In the genomic region with DNA sequence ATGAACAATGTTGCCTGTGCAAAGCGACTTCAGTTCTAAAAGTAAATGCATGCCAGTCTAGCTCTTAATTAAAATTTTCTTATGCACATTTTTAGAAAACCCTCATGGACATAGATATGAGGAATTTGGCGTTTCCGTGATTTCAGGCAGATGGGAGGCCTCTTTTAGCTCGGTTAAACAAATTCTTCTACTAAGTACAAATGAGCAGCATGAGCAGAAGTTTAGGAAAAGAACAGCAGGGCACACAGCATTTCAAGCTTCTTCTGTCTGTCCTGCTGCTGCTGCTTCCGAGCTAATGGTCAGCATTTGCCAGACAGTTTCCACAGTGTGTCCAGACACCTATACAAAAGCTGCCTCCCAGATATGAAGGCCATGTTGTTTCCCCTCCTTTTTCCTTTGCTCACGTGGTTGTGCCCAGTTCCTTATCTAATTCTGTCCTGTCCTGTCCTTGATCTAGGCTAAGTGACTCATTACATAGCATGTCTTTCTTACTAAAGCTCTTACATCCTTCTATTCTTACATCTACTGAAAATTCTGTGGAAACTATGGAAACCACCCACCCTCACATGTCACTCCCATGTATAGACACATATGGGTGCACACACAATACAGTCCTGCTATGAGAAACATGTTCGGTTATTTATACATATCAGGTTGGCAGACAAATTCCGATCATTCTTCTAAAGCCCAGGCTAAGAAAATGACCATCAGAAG, we compare ENCODE assay signal across 16 mouse cellular contexts.
DNase-seq lines count a peak whose midpoint lies in the region.
"Had no signal": no experiment of that assay in that cellular context is flagged by ENCODE, and none has a peak within 500 bp of the region (broad histone marks: within the 10 kb centered on the region; RNA-seq: fewer than 3 reads in every experiment).

No protein-coding gene starts in this region.

- intact Hi-C loops in left cerebral cortex, postnatal 14 days (cut with DNase I): no loop called here

- peak; percentile 19 for DNase-seq in adrenal gland, adult 8-10 months
- DNase-seq in adrenal gland, adult 18-20 months (ENCODE audit: low spot score in 2 of 2): no peak
- DNase-seq in frontal cortex, adult 2 months (ENCODE audit: extremely low spot score in 1 of 2, low spot score in 1 of 2): peak; percentile 9 to 12
- no peak for DNase-seq in frontal cortex, postnatal 25 days (ENCODE audit: low spot score in 2 of 2)
- peak; percentile 19 to 59 for DNase-seq in left cerebral cortex, postnatal 14 days (ENCODE audit: low spot score in 2 of 2)
- DNase-seq in left cerebral cortex, adult 9 months (ENCODE audit: low spot score in 2 of 2): no peak
- peak; percentile 70 for DNase-seq in telencephalon, adult 2 months (ENCODE audit: low read depth, low spot score)
- DNase-seq: cerebellum, adult 8-10 months; cerebellum, postnatal 25 days; gastrocnemius, postnatal 25 days; heart, adult 11 months; heart, postnatal 4 days; kidney, adult 8-10 months; kidney, postnatal 4 days; lung, embryonic 14.5 days; lung, postnatal 14 days had no signal

Comparison
In these comparisons a context has a peak if more than half of its experiments do, and no peak if none do; other contexts are left out.
1. DNase-seq: peak in adrenal gland, adult 8-10 months (single experiment), frontal cortex, adult 2 months (2 of 2), left cerebral cortex, postnatal 14 days (2 of 2) and telencephalon, adult 2 months (single experiment); none in adrenal gland, adult 18-20 months (0 of 2), frontal cortex, postnatal 25 days (0 of 2) and left cerebral cortex, adult 9 months (0 of 2).